Mouse (Mus musculus) heart, adult 2 months (tissue): ENCODE measurements around the gene Tbc1d14. TPM values are rescaled to one million over a fixed set of nuclear protein-coding genes. Genes with fewer than 3 reads are reported as not detected.

Source experiments
- DNase-seq, 2 experiments: peaks; one replicate each; pipeline ENCODE4 v3.0.0; 2021
- H3K27ac ChIP-seq: fragments of 200-600 bp; 2 replicates; pipeline ENCODE4 v1.8.1; 2022
- H3K27me3 ChIP-seq: fragments of 200-500 bp; 2 replicates; pipeline ENCODE4 v1.6.1; 2012; ENCODE audit warnings: mild to moderate bottlenecking, low read length, inconsistent platforms, mixed read lengths; ENCODE audit not compliant: control insufficient read depth, insufficient read depth
- H3K36me3 ChIP-seq: fragments of 200-500 bp; 2 replicates; pipeline ENCODE4 v1.6.1; 2012; ENCODE audit warnings: low read length, inconsistent platforms; ENCODE audit not compliant: control insufficient read depth, insufficient read depth
- H3K4me1 ChIP-seq: fragments of 200-500 bp; 2 replicates; pipeline ENCODE4 v1.6.1; 2011; ENCODE audit warnings: low read length; ENCODE audit not compliant: control insufficient read depth, insufficient read depth
- H3K4me3 ChIP-seq: fragments of 200-600 bp; 2 replicates; pipeline ENCODE4 v1.8.1; 2022
- H3K79me2 ChIP-seq: fragments of 200-500 bp; replicated peaks from 2 replicates; pipeline ENCODE4 v1.6.1; 2012; ENCODE audit warnings: mild to moderate bottlenecking, inconsistent platforms, low read length, moderate library complexity, mixed read lengths; ENCODE audit not compliant: control insufficient read depth, insufficient read depth
- H3K9ac ChIP-seq: fragments of 200-500 bp; 2 replicates; pipeline ENCODE4 v1.6.1; 2012; ENCODE audit warnings: low read depth, mild to moderate bottlenecking, control low read depth, inconsistent platforms, low read length, mixed read lengths
- CTCF ChIP-seq: fragments of 200-600 bp; IDR thresholded peaks from 2 replicates; pipeline ENCODE4 v1.8.1; 2022; ENCODE audit warnings: antibody characterized with exemption, mild to moderate bottlenecking, moderate library complexity
- EP300 ChIP-seq: fragments of 200-500 bp; IDR thresholded peaks from 2 replicates; pipeline ENCODE4 v1.6.1; 2011; ENCODE audit warnings: low read depth, low read length, control low read depth; ENCODE audit not compliant: insufficient read depth
- POLR2A ChIP-seq: fragments of 200-500 bp; IDR thresholded peaks from 2 replicates; pipeline ENCODE4 v1.6.1; 2011; ENCODE audit warnings: mild to moderate bottlenecking, low read depth, low read length, control low read depth; ENCODE audit not compliant: insufficient read depth
- WGBS: fragments of 180-500 bp; shearing (Covaris S2); methylation state at CpG from one replicate; pipeline ENCODE4 v1.1.7; 2018; 5-methylcytosine and 5-hydroxymethylcytosine counted together
- intact Hi-C: fragments of 180-260 bp; cut with DNase I; formaldehyde crosslinking; loops from one replicate; pipeline ENCODE4 v1.15.1; 2025
- polyA plus RNA-seq: library from polyadenylated mRNA; depleted of rRNA; stranded (reverse); fragments of >200 nt; gene quantifications from 2 replicates; pipeline ENCODE4 v1.2.3, GENCODE M21; 2012
- total RNA-seq, 2 experiments: library from RNA; stranded (reverse); gene quantifications; 2 replicates each; pipeline ENCODE4 v1.2.3; 2021

Tbc1d14 gene
- total and polyA plus RNA-seq, 3 experiments, result 11.7 to 13.0 (median 12.4) TPM

GRCm38 (mm10) chr5:36576457-36576856 is 16.6 kb downstream of the Tbc1d14 start:
- 93% methylated on average over 3 of the region's 3 CpGs for WGBS
- intact Hi-C loops, result no loop called here
- no peak for TF ChIP-seq POLR2A
- TF ChIP-seq CTCF, result no peak
- TF ChIP-seq EP300, result no peak
- Histone ChIP-seq H3K27ac (peak overlapping the region; percentile 59), H3K9ac (no peak overlapping the region), H3K27me3 (no peaks in the 10 kb centered on the region), H3K36me3 (peaks cover 6% of the 10 kb centered on the region; the same call in 1 of the 2 replicates), H3K4me1 (peaks cover 23% of the 10 kb centered on the region), H3K79me2 (peaks cover 4% of the 10 kb centered on the region; the same call in 1 of the 2 replicates), H3K4me3 (no peak overlapping the region)
- no peak for DNase-seq

GRCm38 (mm10) chr5:36575745-36576144 is 17.3 kb downstream of the Tbc1d14 start:
- Histone ChIP-seq H3K27me3 (no peaks in the 10 kb centered on the region), H3K9ac (no peak overlapping the region), H3K36me3 (peaks cover 6% of the 10 kb centered on the region; the same call in 1 of the 2 replicates), H3K27ac (peak overlapping the region; percentile 59), H3K4me1 (peaks cover 23% of the 10 kb centered on the region), H3K79me2 (peaks cover 6% of the 10 kb centered on the region; the same call in 1 of the 2 replicates), H3K4me3 (no peak overlapping the region)
- TF ChIP-seq EP300 (no peak), CTCF (no peak), POLR2A (no peak)
- intact Hi-C loops, result no loop called here
- WGBS, result 21% methylated on average over 1 of the region's 1 CpGs
- peak in 1 of 2 experiments; percentile 60 for DNase-seq

GRCm38 (mm10) chr5:36575227-36575626 is 17.8 kb downstream of the Tbc1d14 start:
- DNase-seq, result peak; percentile 70 to 79
- peaks cover 6% of the 10 kb centered on the region; the same call in 1 of the 2 replicates for H3K36me3 ChIP-seq
- H3K79me2 ChIP-seq, result peaks cover 6% of the 10 kb centered on the region; the same call in 1 of the 2 replicates
- no peaks in the 10 kb centered on the region for H3K27me3 ChIP-seq
- no peak for TF ChIP-seq EP300
- no peak for TF ChIP-seq CTCF
- TF ChIP-seq POLR2A, result no peak
- H3K4me1 ChIP-seq, result peaks cover 23% of the 10 kb centered on the region
- H3K9ac ChIP-seq, result no peak overlapping the region
- H3K27ac ChIP-seq, result peak overlapping the region; percentile 59
- H3K4me3 ChIP-seq, result no peak overlapping the region
- intact Hi-C loops, result no loop called here
- 58% methylated on average over 3 of the region's 3 CpGs for WGBS

GRCm38 (mm10) chr5:36574147-36574870 is 18.8 kb downstream of the Tbc1d14 start:
- WGBS, result 14% methylated on average over 8 of the region's 8 CpGs
- peak in 1 of 2 experiments; percentile 39 for DNase-seq
- no peak overlapping the region for H3K9ac ChIP-seq

GRCm38 (mm10) chr5:36573354-36573753 is 19.7 kb downstream of the Tbc1d14 start:
- Histone ChIP-seq H3K4me3 (no peak overlapping the region), H3K27me3 (no peaks in the 10 kb centered on the region), H3K27ac (peak overlapping the region; percentile 59; the same call in 1 of the 2 replicates), H3K36me3 (peaks cover 6% of the 10 kb centered on the region; the same call in 1 of the 2 replicates), H3K4me1 (peaks cover 23% of the 10 kb centered on the region), H3K79me2 (peaks cover 3% of the 10 kb centered on the region), H3K9ac (no peak overlapping the region)
- no peak for DNase-seq
- 33% methylated on average over 3 of the region's 3 CpGs for WGBS
- intact Hi-C loops, result no loop called here
- TF ChIP-seq POLR2A (no peak), EP300 (no peak), CTCF (no peak)

More at GRCm38 (mm10) chr5:36574147-36574870, 18.8 kb downstream of the Tbc1d14 start:
- Histone ChIP-seq H3K27me3 (no peaks in the 10 kb centered on the region), H3K79me2 (peaks cover 5% of the 10 kb centered on the region), H3K27ac (peak overlapping the region; percentile 59), H3K4me3 (no peak overlapping the region), H3K36me3 (peaks cover 6% of the 10 kb centered on the region; the same call in 1 of the 2 replicates), H3K4me1 (peaks cover 23% of the 10 kb centered on the region)
- intact Hi-C loops, result no loop called here
- TF ChIP-seq POLR2A (no peak), CTCF (no peak), EP300 (no peak)

GRCm38 (mm10) chr5:36571371-36571770 is 21.7 kb downstream of the Tbc1d14 start:
- intact Hi-C loops, result no loop called here
- H3K27ac ChIP-seq, result no peak overlapping the region
- H3K9ac ChIP-seq, result no peak overlapping the region
- no peaks in the 10 kb centered on the region for H3K27me3 ChIP-seq
- no peak overlapping the region for H3K4me3 ChIP-seq
- DNase-seq, result no peak
- no peak for TF ChIP-seq CTCF
- H3K79me2 ChIP-seq, result peaks cover 2% of the 10 kb centered on the region
- WGBS, result 90% methylated on average over 16 of the region's 16 CpGs
- H3K36me3 ChIP-seq, result peaks cover 8% of the 10 kb centered on the region; the same call in 1 of the 2 replicates
- peaks cover 23% of the 10 kb centered on the region for H3K4me1 ChIP-seq
